Mouse (Mus musculus) hematopoietic stem cell, adult 5-6 weeks (primary cell): Measurements from ENCODE around the gene Prl2c5. TPM values are rescaled to one million over a fixed set of nuclear protein-coding genes. Genes with fewer than 3 reads are reported as not detected.
"Not testable (repeated sequence)": the region's sequence is repeated elsewhere in the genome, so short reads cannot be mapped to it uniquely, and the experiment has no call there.

Experiments
- ATAC-seq, 2 experiments: fragments of 125-278 bp in 1 of 2; replicated peaks in 1 of 2; 2 replicates each; pipeline ENCODE4 v1.8.0; 2016 to 2017; ENCODE audit warnings: inconsistent platforms in 2 of 2, mild to moderate bottlenecking in 2 of 2, moderate number of reproducible peaks in 2 of 2, low read depth in 1 of 2, moderate TSS enrichment in 1 of 2; ENCODE audit not compliant: low FRiP score in 2 of 2, poor library complexity in 2 of 2, severe bottlenecking in 2 of 2, insufficient read depth in 1 of 2, low TSS enrichment in 1 of 2
- total RNA-seq: library from RNA; stranded (forward); fragments of 172-1452, 232-1000 nt; gene quantifications from 2 replicates; pipeline ENCODE4 v1.2.3, GENCODE M21; 2017

The Prl2c5 gene
- not detected in 2 replicates for total RNA-seq

GRCm38 (mm10) chr13:13182415-13182814 lies at the start of gene Prl2c5:
TSS of gene Prl2c5 (plus strand) at chr13:13182715.
- not testable (repeated sequence) for ATAC-seq

- ATAC-seq, result not testable (repeated sequence)
These were observed 19.6 kb upstream of the Prl2c5 start for GRCm38 (mm10) chr13:13162777-13163485.

GRCm38 (mm10) chr13:13168631-13169030 lies 13.9 kb upstream of the Prl2c5 start:
- not testable (repeated sequence) for ATAC-seq

GRCm38 (mm10) chr13:13173616-13174136 lies 8.8 kb upstream of the Prl2c5 start:
- not testable (repeated sequence) for ATAC-seq

GRCm38 (mm10) chr13:13175736-13176135 lies 6.8 kb upstream of the Prl2c5 start:
- ATAC-seq, result not testable (repeated sequence)

- not testable (repeated sequence) for ATAC-seq
These were observed 28.7 kb downstream of the Prl2c5 start for GRCm38 (mm10) chr13:13211168-13211567.

- ATAC-seq, result not testable (repeated sequence)
These were observed 33.8 kb downstream of the Prl2c5 start for GRCm38 (mm10) chr13:13216363-13216762.

- ATAC-seq, result not testable (repeated sequence)
These were observed 37.7 kb downstream of the Prl2c5 start for GRCm38 (mm10) chr13:13220231-13220630.

GRCm38 (mm10) chr13:13237456-13237855 lies 54.9 kb downstream of the Prl2c5 start:
- ATAC-seq, result peak; percentile 57 to 71; a peak in 3 of 4 replicates

Other genes starting within 250 kb of the Prl2c5 start
- gene Prl2c2, start 177.3 kb upstream of the Prl2c5 start, total RNA-seq, result not detected in 2 replicates
- 4.1 and 6.3 TPM in 2 replicates for gene Gpr137b, start 211.3 kb downstream of the Prl2c5 start, total RNA-seq